Mouse (Mus musculus) sigmoid colon, adult 10 weeks (tissue): ENCODE measurements around the gene Bmp7. TPM values are rescaled to one million over a fixed set of nuclear protein-coding genes. Genes with fewer than 3 reads are reported as not detected.

Experiments used
- polyA plus RNA-seq: library from polyadenylated mRNA; stranded (reverse); fragments of 350-450 nt; fragmentation: Illumina TruSeq; extraction: RNeasy Lipid Tissue Mini Kit (QIAGEN cat#74804); gene quantifications from one replicate; pipeline ENCODE4 v1.2.3, GENCODE M21; 2014; ENCODE audit warnings: low read depth, low replicate concordance

Gene Bmp7
- 1.3 TPM for polyA plus RNA-seq

GRCm38 (mm10) chr2:172940003-172940798, at the start of gene Bmp7:
Gene Bmp7, minus strand, starts transcription at chr2:172940321.

GRCm38 (mm10) chr2:172977409-172978130, 37.4 kb upstream of the Bmp7 start, which contains the start of gene Spo11:
Gene Spo11, plus strand, starts transcription at chr2:172977700.

Other genes with a start within 250 kb of the Bmp7 start
- 0.22 TPM for gene Spo11, start 37.4 kb upstream of the Bmp7 start, polyA plus RNA-seq
- gene Rae1, start 59.8 kb upstream of the Bmp7 start, polyA plus RNA-seq = 31.1 TPM
- 0.22 TPM for gene Rbm38, start 80.2 kb upstream of the Bmp7 start, polyA plus RNA-seq
- 0.32 TPM for gene Ctcfl, start 179.2 kb upstream of the Bmp7 start, polyA plus RNA-seq
- gene Pck1, start 212.7 kb upstream of the Bmp7 start, polyA plus RNA-seq = 89.0 TPM